Mouse (Mus musculus): ENCODE measurements around the gene Aldh4a1. TPM values are rescaled to one million over a fixed set of nuclear protein-coding genes. Genes with fewer than 3 reads are reported as not detected.

Aldh4a1 gene
- 22.5 and 25.2 TPM in 2 replicates for polyA plus RNA-seq (2012; rRNA removed)

- peak; percentile 91 for TF ChIP-seq POLR2A (IDR thresholded peaks at IDR 0.05; ENCODE audit: borderline replicate concordance, insufficient read depth, low read length)
- TF ChIP-seq CTCF (IDR thresholded peaks at IDR 0.05; ENCODE audit: borderline replicate concordance, insufficient read depth, low read depth, low read length): no peak
- Histone ChIP-seq H3K4me3 (replicated peaks; ENCODE audit: insufficient read depth, low read depth, low read length) (peak within 1 kb of the TSS; percentile 84), H3K27ac (ENCODE audit: insufficient read depth, low read length) (peak within 1 kb of the TSS; percentile 94), H3K27me3 (ENCODE audit: control insufficient read depth, insufficient read depth, low read length) (no peaks in the 10 kb centered on the region), H3K4me1 (ENCODE audit: control insufficient read depth, insufficient read depth, low read length) (peaks cover 6% of the 10 kb centered on the region)
- WGBS: under 1% methylated on average over 35 of the region's 38 CpGs
- DNase-seq: peak; percentile 91 to 97
Measured at GRCm38 (mm10) chr4:139622373-139623282, at the start of gene Aldh4a1. TSS of gene Aldh4a1 (plus strand) at chr4:139622866.

GRCm38 (mm10) chr4:139572928-139573512 is 49.6 kb upstream of the Aldh4a1 start:
- Histone ChIP-seq H3K27me3 (ENCODE audit: control insufficient read depth, insufficient read depth, low read length) (no peaks in the 10 kb centered on the region), H3K4me3 (replicated peaks; ENCODE audit: insufficient read depth, low read depth, low read length) (no peak overlapping the region), H3K27ac (ENCODE audit: insufficient read depth, low read length) (no peak overlapping the region), H3K4me1 (ENCODE audit: control insufficient read depth, insufficient read depth, low read length) (peaks cover 4% of the 10 kb centered on the region)
- peak in 1 of 2 experiments; percentile 24 for DNase-seq
- 97% methylated on average over 12 of the region's 12 CpGs for WGBS
- TF ChIP-seq POLR2A (IDR thresholded peaks at IDR 0.05; ENCODE audit: borderline replicate concordance, insufficient read depth, low read length): no peak
- TF ChIP-seq CTCF (IDR thresholded peaks at IDR 0.05; ENCODE audit: borderline replicate concordance, insufficient read depth, low read depth, low read length): no peak

GRCm38 (mm10) chr4:139574156-139574798 is 48.4 kb upstream of the Aldh4a1 start:
- Histone ChIP-seq H3K4me3 (replicated peaks; ENCODE audit: insufficient read depth, low read depth, low read length) (peak overlapping the region; percentile 96), H3K27ac (ENCODE audit: insufficient read depth, low read length) (peak overlapping the region; percentile 74), H3K4me1 (ENCODE audit: control insufficient read depth, insufficient read depth, low read length) (peaks cover 4% of the 10 kb centered on the region), H3K27me3 (ENCODE audit: control insufficient read depth, insufficient read depth, low read length) (no peaks in the 10 kb centered on the region)
- peak; percentile 99 to 100 for DNase-seq
- TF ChIP-seq POLR2A (IDR thresholded peaks at IDR 0.05; ENCODE audit: borderline replicate concordance, insufficient read depth, low read length) (peak; percentile 93), CTCF (IDR thresholded peaks at IDR 0.05; ENCODE audit: borderline replicate concordance, insufficient read depth, low read depth, low read length) (peak; percentile 67; the same call in 1 of the 2 replicates)
- under 1% methylated on average over 47 of the region's 52 CpGs for WGBS

DNA sequence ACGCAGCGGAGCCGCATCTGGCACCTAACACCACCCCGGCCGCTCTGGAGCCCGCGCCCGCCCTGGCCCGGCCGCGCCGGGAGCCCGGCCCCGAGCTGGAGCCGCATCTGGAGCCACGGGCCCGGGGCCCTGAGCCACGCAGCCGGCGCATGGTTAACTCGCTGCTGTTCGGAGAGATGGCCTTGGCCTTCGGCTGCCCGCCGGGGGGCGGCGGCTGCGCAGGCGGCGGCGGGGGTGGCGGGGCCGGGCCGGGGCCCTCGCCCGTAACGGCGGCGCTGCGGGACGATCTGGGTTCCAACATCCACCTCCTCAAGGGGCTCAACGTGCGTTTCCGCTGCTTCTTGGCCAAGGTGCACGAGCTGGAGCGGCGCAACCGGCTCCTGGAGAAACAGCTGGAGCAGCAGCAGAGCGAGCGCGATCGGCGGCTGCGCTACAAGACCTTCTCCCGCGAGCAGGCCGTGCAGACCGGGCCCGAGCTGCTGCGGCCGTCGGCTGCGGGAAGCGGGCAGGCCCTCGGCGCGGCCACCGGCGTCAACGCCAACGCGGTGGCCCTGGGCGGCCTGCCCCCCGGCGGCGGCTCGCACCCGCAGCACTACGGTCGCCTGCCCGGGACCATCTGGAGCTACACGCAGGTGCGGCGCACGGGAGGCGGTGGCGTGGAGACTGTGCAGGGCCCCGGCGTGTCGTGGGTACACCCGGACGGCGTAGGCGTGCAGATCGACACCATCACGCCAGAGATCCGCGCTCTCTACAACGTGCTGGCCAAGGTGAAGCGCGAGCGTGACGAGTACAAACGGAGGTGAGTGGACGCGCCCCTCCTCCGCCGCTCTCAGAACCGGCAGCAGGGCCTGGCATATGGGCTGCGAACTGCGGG is 47.6 kb upstream of the Aldh4a1 start:
- peaks cover 5% of the 10 kb centered on the region for H3K4me1 ChIP-seq (ENCODE audit: control insufficient read depth, insufficient read depth, low read length)
- H3K27ac ChIP-seq (ENCODE audit: insufficient read depth, low read length): peak overlapping the region; percentile 87
- TF ChIP-seq POLR2A (IDR thresholded peaks at IDR 0.05; ENCODE audit: borderline replicate concordance, insufficient read depth, low read length) (peak; percentile 43; the same call in 1 of the 2 replicates), CTCF (IDR thresholded peaks at IDR 0.05; ENCODE audit: borderline replicate concordance, insufficient read depth, low read depth, low read length) (no peak)
- WGBS: under 1% methylated on average over 107 of the region's 111 CpGs
- H3K27me3 ChIP-seq (ENCODE audit: control insufficient read depth, insufficient read depth, low read length): no peaks in the 10 kb centered on the region
- peak; percentile 84 for DNase-seq
- peak overlapping the region; percentile 96 for H3K4me3 ChIP-seq (replicated peaks; ENCODE audit: insufficient read depth, low read depth, low read length)

DNA sequence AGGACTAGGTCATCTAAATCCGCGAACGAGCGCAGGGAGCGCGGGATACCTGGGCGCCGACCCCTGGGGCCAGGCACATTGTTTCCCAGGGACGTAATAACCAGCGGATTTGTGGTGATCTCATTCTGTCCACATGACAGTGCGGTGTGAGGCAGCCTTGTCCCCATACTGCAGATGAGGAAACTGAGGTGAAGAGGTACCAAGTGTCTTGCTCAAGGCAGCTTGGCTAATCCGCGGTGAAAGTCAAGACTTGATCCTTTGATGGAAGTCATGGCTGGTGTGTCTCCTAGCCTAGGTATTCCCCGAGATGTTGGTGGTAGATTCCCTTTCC is 47.0 kb upstream of the Aldh4a1 start:
- H3K4me1 ChIP-seq (ENCODE audit: control insufficient read depth, insufficient read depth, low read length): peaks cover 11% of the 10 kb centered on the region
- TF ChIP-seq CTCF (IDR thresholded peaks at IDR 0.05; ENCODE audit: borderline replicate concordance, insufficient read depth, low read depth, low read length) (no peak), POLR2A (IDR thresholded peaks at IDR 0.05; ENCODE audit: borderline replicate concordance, insufficient read depth, low read length) (no peak)
- H3K4me3 ChIP-seq (replicated peaks; ENCODE audit: insufficient read depth, low read depth, low read length): peak overlapping the region; percentile 96
- H3K27me3 ChIP-seq (ENCODE audit: control insufficient read depth, insufficient read depth, low read length): no peaks in the 10 kb centered on the region
- DNase-seq: no peak
- H3K27ac ChIP-seq (ENCODE audit: insufficient read depth, low read length): peak overlapping the region; percentile 87
- 2% methylated on average over 14 of the region's 14 CpGs for WGBS

- Histone ChIP-seq H3K4me1 (ENCODE audit: control insufficient read depth, insufficient read depth, low read length) (peaks cover 17% of the 10 kb centered on the region), H3K27me3 (ENCODE audit: control insufficient read depth, insufficient read depth, low read length) (no peaks in the 10 kb centered on the region), H3K27ac (ENCODE audit: insufficient read depth, low read length) (peak overlapping the region; percentile 87; the same call in 1 of the 2 replicates), H3K4me3 (replicated peaks; ENCODE audit: insufficient read depth, low read depth, low read length) (peak overlapping the region; percentile 96)
- WGBS: 24% methylated on average over 14 of the region's 14 CpGs
- DNase-seq: peak; percentile 35 to 46
- TF ChIP-seq CTCF (IDR thresholded peaks at IDR 0.05; ENCODE audit: borderline replicate concordance, insufficient read depth, low read depth, low read length) (no peak), POLR2A (IDR thresholded peaks at IDR 0.05; ENCODE audit: borderline replicate concordance, insufficient read depth, low read length) (no peak)
Measured at GRCm38 (mm10) chr4:139576251-139576880, 46.3 kb upstream of the Aldh4a1 start.
